Mouse (Mus musculus): ENCODE results near the gene 4930467E23Rik. TPM values are rescaled to one million over a fixed set of nuclear protein-coding genes. Genes with fewer than 3 reads are reported as not detected.
"Not testable (repeated sequence)": the region's sequence is repeated elsewhere in the genome, so short reads cannot be mapped to it uniquely, and the experiment has no call there.

Gene 4930467E23Rik
- polyA plus RNA-seq (2015; fragmentation: Nextera tagmentation; extraction: Ambion mirVana) = not detected in 2 replicates

DNA sequence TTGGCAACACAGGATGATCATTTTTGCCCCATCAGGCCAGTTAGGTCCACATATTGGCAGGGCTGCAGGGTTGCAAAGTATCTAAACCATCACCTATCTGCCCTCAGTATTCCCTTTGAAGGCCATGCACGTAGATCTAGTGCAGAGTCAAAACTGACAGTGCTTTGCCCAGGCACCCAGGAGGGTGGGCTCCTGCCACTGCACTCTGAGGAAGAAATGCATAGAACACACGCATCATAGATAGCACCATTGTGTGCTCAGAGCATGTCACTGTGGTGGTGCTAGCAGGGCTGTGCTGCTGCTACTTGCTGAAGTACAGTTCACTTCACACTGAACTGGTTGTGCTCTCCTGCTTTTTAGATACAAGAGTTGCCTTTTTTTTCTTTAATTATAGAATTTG, at the start of gene 4930467E23Rik:
TSS of gene 4930467E23Rik (plus strand) at position 301 of the 400 bp plus-strand sequence.
- H3K9ac ChIP-seq (ENCODE audit: low read depth, low read length); H3K4me2 ChIP-seq (ENCODE audit: low read depth, low read length); H3K4me1 ChIP-seq (ENCODE audit: control insufficient read depth, low read depth, low read length); H3K27me3 ChIP-seq (ENCODE audit: control insufficient read depth, insufficient read depth, low read depth, low read length); H3K4me3 ChIP-seq (ENCODE audit: low read depth, low read length); H3K9me3 ChIP-seq (replicated peaks; ENCODE audit: control insufficient read depth, low read length); ATAC-seq (ENCODE audit: low read depth); H3K27ac ChIP-seq (ENCODE audit: low read length); H3K36me3 ChIP-seq (ENCODE audit: control insufficient read depth, insufficient read depth): not testable (repeated sequence)
- no CpG with 5 or more reads among the region's 2 CpGs for WGBS (ENCODE audit: insufficient replicate concordance)

DNA sequence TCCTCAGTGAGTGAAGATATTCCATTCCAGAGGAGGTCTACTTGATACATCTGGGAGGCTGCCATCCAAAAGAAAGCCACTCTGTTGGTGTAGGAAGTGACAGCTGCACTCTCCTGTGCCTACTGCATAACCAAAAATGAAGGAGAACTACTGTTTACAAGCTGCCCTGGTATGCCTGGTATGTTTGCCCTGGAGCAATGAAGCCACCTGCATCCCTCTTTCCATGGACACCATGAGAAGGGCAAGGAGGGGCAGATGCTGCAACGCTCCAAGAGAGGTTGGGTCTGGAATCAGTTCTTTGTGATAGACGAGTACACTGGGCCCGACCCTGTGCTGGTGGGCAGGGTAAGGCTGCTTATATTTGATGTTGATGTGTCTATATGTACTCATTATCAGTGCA, 47.1 kb upstream of the 4930467E23Rik start:
- not testable (repeated sequence) for H3K4me2 ChIP-seq (ENCODE audit: low read depth, low read length)

DNA sequence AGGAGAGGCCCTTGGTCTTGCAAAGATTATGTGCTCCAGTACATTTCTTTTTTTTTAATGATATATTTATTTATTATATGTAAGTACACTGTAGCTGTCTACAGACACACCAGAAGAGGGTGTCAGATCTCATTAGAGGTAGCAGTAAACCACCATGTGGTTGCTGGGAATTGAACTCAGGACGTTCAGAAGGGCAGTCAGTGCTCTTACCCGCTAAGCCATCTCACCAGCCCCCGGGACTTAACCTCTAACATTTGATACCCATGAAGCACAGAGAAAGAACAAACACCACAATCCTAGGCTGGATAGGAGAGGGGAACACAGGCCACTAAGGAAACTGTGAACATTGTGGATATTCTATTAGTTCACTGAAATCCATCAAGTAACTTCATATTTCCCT, 43.9 kb upstream of the 4930467E23Rik start:
- not testable (repeated sequence) for H3K4me1 ChIP-seq (ENCODE audit: control insufficient read depth, low read depth, low read length); H3K4me2 ChIP-seq (ENCODE audit: low read depth, low read length); H3K9me3 ChIP-seq (replicated peaks; ENCODE audit: control insufficient read depth, low read length); H3K27me3 ChIP-seq (ENCODE audit: control insufficient read depth, insufficient read depth, low read depth, low read length); ATAC-seq (ENCODE audit: low read depth); H3K9ac ChIP-seq (ENCODE audit: low read depth, low read length); H3K4me3 ChIP-seq (ENCODE audit: low read depth, low read length); H3K27ac ChIP-seq (ENCODE audit: low read length); H3K36me3 ChIP-seq (ENCODE audit: control insufficient read depth, insufficient read depth)
- 57% methylated on average over 3 of the region's 3 CpGs for WGBS (ENCODE audit: insufficient replicate concordance)

More for the DNA sequence above, 47.1 kb upstream of the 4930467E23Rik start:
- not testable (repeated sequence) for H3K4me1 ChIP-seq (ENCODE audit: control insufficient read depth, low read depth, low read length); H3K9me3 ChIP-seq (replicated peaks; ENCODE audit: control insufficient read depth, low read length); ATAC-seq (ENCODE audit: low read depth); H3K4me3 ChIP-seq (ENCODE audit: low read depth, low read length); H3K9ac ChIP-seq (ENCODE audit: low read depth, low read length); H3K27ac ChIP-seq (ENCODE audit: low read length); H3K36me3 ChIP-seq (ENCODE audit: control insufficient read depth, insufficient read depth); H3K27me3 ChIP-seq (ENCODE audit: control insufficient read depth, insufficient read depth, low read depth, low read length)
- WGBS (ENCODE audit: insufficient replicate concordance) = 50% methylated on average over 1 of the region's 3 CpGs

DNA sequence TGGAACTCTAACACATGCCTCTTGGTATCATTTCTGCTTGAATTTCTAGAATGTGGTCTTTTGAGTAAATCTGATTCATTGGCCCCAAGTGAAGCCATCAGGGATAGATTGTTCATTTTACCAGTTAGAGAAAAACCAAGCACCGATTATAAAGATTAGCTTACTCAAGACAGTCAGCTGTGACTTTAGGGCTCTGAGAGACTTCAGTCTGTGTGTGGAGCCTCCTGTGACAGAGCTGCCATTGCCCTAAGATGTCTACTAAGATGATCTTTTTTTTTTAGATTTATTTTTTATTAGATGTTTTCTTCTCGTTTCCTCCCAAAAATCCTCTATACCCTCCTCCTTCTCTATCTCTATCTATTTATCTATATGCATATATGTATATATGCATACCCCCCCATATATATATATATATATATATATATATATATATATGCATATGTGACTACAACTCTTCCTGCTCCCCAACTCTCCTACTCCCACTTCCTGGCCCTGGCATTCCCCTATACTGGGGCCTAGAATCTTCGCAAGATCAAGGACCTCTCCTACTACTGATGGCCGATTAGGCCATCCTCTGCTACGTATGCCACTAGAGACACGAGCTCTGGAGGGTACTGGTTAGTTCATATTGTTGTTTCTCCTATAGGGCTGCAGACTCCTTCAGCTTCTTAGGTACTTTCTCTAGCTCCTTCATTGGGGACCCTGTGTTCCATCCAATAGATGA, 40.4 kb upstream of the 4930467E23Rik start:
- not testable (repeated sequence) for H3K36me3 ChIP-seq (ENCODE audit: control insufficient read depth, insufficient read depth); H3K9ac ChIP-seq (ENCODE audit: low read depth, low read length); H3K27me3 ChIP-seq (ENCODE audit: control insufficient read depth, insufficient read depth, low read depth, low read length); H3K4me3 ChIP-seq (ENCODE audit: low read depth, low read length); H3K4me2 ChIP-seq (ENCODE audit: low read depth, low read length); H3K9me3 ChIP-seq (replicated peaks; ENCODE audit: control insufficient read depth, low read length); ATAC-seq (ENCODE audit: low read depth); H3K4me1 ChIP-seq (ENCODE audit: control insufficient read depth, low read depth, low read length); H3K27ac ChIP-seq (ENCODE audit: low read length)
- 61% methylated on average over 6 of the region's 6 CpGs for WGBS (ENCODE audit: insufficient replicate concordance)

DNA sequence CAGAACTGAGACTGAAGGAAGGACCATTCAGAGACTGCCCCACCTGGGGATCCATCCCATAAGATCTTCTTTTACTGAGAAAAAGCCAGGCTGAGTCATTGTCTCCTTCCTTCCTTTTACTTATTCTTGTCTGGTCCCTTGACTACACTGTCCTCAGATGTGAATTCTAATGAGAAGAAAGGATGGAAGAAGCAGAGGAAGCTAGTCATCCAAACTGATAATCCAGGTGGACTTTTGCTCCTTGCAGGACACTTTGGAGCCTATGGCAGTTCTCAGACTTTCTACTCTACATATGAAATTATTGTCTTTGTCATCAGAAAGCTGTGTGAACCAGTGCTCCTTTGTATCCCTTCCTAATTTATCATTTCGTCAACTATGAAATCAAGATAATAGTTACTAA, 39.6 kb upstream of the 4930467E23Rik start:
- 67% methylated on average over 1 of the region's 1 CpGs for WGBS (ENCODE audit: insufficient replicate concordance)
- not testable (repeated sequence) for H3K4me2 ChIP-seq (ENCODE audit: low read depth, low read length); H3K27ac ChIP-seq (ENCODE audit: low read length)

DNA sequence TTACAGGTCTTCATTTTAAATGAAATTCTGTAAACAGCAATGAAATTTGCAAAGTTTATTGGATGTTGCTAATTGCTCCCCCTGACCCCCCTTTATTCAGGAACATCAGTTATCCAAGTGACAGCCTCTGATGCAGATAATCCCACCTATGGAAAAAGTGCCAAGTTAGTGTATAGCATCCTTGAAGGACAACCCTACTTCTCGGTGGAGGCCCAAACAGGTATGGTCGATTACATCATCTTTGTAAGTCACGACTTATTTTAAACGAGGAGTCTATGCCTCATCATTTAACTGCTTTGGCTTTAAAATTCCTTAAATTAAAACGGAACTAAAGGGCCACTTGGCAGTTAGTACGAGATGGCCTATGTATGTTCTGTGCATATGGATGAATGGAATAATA, 38.0 kb upstream of the 4930467E23Rik start:
- not testable (repeated sequence) for H3K4me1 ChIP-seq (ENCODE audit: control insufficient read depth, low read depth, low read length); H3K9ac ChIP-seq (ENCODE audit: low read depth, low read length); H3K27ac ChIP-seq (ENCODE audit: low read length); H3K9me3 ChIP-seq (replicated peaks; ENCODE audit: control insufficient read depth, low read length); H3K4me3 ChIP-seq (ENCODE audit: low read depth, low read length); H3K36me3 ChIP-seq (ENCODE audit: control insufficient read depth, insufficient read depth); H3K27me3 ChIP-seq (ENCODE audit: control insufficient read depth, insufficient read depth, low read depth, low read length); H3K4me2 ChIP-seq (ENCODE audit: low read depth, low read length); ATAC-seq (ENCODE audit: low read depth)
- WGBS (ENCODE audit: insufficient replicate concordance) = 64% methylated on average over 6 of the region's 6 CpGs

More for the DNA sequence above, 39.6 kb upstream of the 4930467E23Rik start:
- not testable (repeated sequence) for H3K9me3 ChIP-seq (replicated peaks; ENCODE audit: control insufficient read depth, low read length); H3K4me3 ChIP-seq (ENCODE audit: low read depth, low read length); H3K4me1 ChIP-seq (ENCODE audit: control insufficient read depth, low read depth, low read length); H3K36me3 ChIP-seq (ENCODE audit: control insufficient read depth, insufficient read depth); H3K27me3 ChIP-seq (ENCODE audit: control insufficient read depth, insufficient read depth, low read depth, low read length); H3K9ac ChIP-seq (ENCODE audit: low read depth, low read length); ATAC-seq (ENCODE audit: low read depth)

DNA sequence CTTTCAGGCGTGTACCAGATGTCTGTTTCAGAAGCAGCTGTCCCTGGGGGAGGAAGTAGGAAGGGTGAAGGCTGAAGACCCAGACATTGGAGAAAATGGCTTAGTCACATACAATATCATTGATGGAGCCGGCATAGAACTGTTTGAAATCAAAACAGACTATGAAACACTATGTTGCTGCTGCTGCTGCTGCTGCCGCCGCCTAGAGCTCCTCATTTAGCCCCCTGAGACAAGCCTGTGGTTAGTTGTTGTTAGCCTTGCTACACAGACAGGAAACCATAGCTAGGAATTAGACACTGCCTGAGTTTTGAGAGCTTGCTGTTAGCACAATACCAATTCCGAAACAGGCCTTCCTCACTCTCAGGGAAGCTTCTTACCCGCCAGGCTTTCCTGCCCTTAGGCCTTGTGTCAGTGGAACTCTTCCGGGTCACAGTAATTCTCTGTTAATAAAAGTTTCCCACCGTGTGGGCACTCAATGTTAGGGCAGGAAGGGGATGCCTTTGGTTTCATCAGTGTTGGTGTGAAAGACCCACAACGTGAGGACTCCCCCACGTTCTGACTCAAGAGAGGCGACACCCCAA, 31.8 kb upstream of the 4930467E23Rik start:
- H3K27ac ChIP-seq (ENCODE audit: low read length); H3K9ac ChIP-seq (ENCODE audit: low read depth, low read length); H3K4me2 ChIP-seq (ENCODE audit: low read depth, low read length); H3K4me3 ChIP-seq (ENCODE audit: low read depth, low read length); H3K4me1 ChIP-seq (ENCODE audit: control insufficient read depth, low read depth, low read length); H3K36me3 ChIP-seq (ENCODE audit: control insufficient read depth, insufficient read depth); H3K9me3 ChIP-seq (replicated peaks; ENCODE audit: control insufficient read depth, low read length); H3K27me3 ChIP-seq (ENCODE audit: control insufficient read depth, insufficient read depth, low read depth, low read length); ATAC-seq (ENCODE audit: low read depth): not testable (repeated sequence)
- 59% methylated on average over 11 of the region's 11 CpGs for WGBS (ENCODE audit: insufficient replicate concordance)

DNA sequence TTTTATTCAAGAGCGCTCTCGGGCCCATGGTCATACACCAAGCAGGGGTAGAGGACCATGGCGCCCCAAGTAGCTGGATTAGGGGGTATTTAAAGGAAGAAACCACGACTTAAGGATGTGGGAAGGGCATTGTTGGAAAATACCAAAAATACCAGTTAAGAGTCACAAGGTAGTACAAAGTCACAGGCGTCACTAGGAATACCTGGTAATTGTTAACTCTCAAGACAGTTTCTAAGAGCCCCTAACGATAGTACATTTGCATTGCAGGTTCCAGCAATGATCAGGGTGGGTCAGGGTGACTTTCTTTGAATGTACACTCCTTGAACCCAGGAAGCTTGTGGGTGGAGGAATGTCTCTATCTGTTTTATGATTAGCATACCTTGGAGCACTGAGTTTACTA, 31.3 kb upstream of the 4930467E23Rik start:
- 60% methylated on average over 6 of the region's 6 CpGs for WGBS (ENCODE audit: insufficient replicate concordance)

DNA sequence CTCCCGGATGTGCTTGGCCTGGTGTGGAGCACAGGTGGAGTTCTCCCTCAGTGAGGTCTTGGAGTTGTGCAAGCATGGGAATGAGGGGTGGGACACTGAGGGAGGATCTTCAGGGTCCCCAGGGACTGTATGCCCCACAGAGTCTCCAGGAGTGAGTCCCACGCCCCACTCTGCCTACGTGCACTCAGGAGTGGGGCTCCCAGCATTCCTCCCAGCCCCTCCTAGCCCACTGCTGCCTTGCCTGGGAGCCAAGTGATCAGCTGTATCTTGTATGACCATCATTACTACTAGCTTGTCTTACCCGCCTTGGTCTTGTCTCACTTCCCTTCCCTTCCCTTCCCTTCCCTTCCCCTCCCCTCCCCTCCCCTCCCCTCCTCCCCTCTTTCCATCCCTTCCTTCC, 30.7 kb upstream of the 4930467E23Rik start:
- not testable (repeated sequence) for H3K9ac ChIP-seq (ENCODE audit: low read depth, low read length); H3K36me3 ChIP-seq (ENCODE audit: control insufficient read depth, insufficient read depth); H3K4me2 ChIP-seq (ENCODE audit: low read depth, low read length); ATAC-seq (ENCODE audit: low read depth); H3K4me3 ChIP-seq (ENCODE audit: low read depth, low read length); H3K9me3 ChIP-seq (replicated peaks; ENCODE audit: control insufficient read depth, low read length); H3K27ac ChIP-seq (ENCODE audit: low read length); H3K4me1 ChIP-seq (ENCODE audit: control insufficient read depth, low read depth, low read length); H3K27me3 ChIP-seq (ENCODE audit: control insufficient read depth, insufficient read depth, low read depth, low read length)
- 69% methylated on average over 4 of the region's 4 CpGs for WGBS (ENCODE audit: insufficient replicate concordance)

More for the DNA sequence above, 31.3 kb upstream of the 4930467E23Rik start:
- not testable (repeated sequence) for H3K27ac ChIP-seq (ENCODE audit: low read length); H3K4me3 ChIP-seq (ENCODE audit: low read depth, low read length); H3K4me1 ChIP-seq (ENCODE audit: control insufficient read depth, low read depth, low read length); H3K36me3 ChIP-seq (ENCODE audit: control insufficient read depth, insufficient read depth); ATAC-seq (ENCODE audit: low read depth); H3K9me3 ChIP-seq (replicated peaks; ENCODE audit: control insufficient read depth, low read length); H3K9ac ChIP-seq (ENCODE audit: low read depth, low read length); H3K27me3 ChIP-seq (ENCODE audit: control insufficient read depth, insufficient read depth, low read depth, low read length); H3K4me2 ChIP-seq (ENCODE audit: low read depth, low read length)
